Mouse (Mus musculus): ENCODE results near the gene Tssc4. TPM values are rescaled to one million over a fixed set of nuclear protein-coding genes. Genes with fewer than 3 reads are reported as not detected.

Gene Tssc4
- polyA plus RNA-seq, 1 experiment, result 48.2 TPM

GRCm38 (mm10) chr7:143100759-143101158 lies 31.7 kb downstream of the Tssc4 start:
- no peak overlapping the region for H3K27ac ChIP-seq (ENCODE audit: control insufficient read depth, insufficient read depth, low read depth, low read length, poor library complexity)
- 4% methylated on average over 4 of the region's 4 CpGs for WGBS
- TF ChIP-seq POLR2A (IDR thresholded peaks at IDR 0.05; ENCODE audit: borderline replicate concordance, control insufficient read depth, low read depth, low read length), result no peak
- no peak overlapping the region for H3K4me3 ChIP-seq (replicated peaks; ENCODE audit: control insufficient read depth, low read depth, low read length)
- no peaks in the 10 kb centered on the region for H3K4me1 ChIP-seq (ENCODE audit: control insufficient read depth, insufficient read depth, low read length)

- H3K4me1 ChIP-seq (ENCODE audit: control insufficient read depth, insufficient read depth, low read length), result no peaks in the 10 kb centered on the region
- no peak overlapping the region for H3K27ac ChIP-seq (ENCODE audit: control insufficient read depth, insufficient read depth, low read depth, low read length, poor library complexity)
- TF ChIP-seq POLR2A (IDR thresholded peaks at IDR 0.05; ENCODE audit: borderline replicate concordance, control insufficient read depth, low read depth, low read length) (no peak), CTCF (IDR thresholded peaks at IDR 0.05; ENCODE audit: control insufficient read depth, insufficient read depth, low read length) (no peak)
- WGBS, result 56% methylated on average over 11 of the region's 11 CpGs
- H3K4me3 ChIP-seq (replicated peaks; ENCODE audit: control insufficient read depth, low read depth, low read length), result no peak overlapping the region
Measured at GRCm38 (mm10) chr7:143105258-143105897, 36.3 kb downstream of the Tssc4 start.

- Histone ChIP-seq H3K4me3 (replicated peaks; ENCODE audit: control insufficient read depth, low read depth, low read length) (no peak within 1 kb of the TSS), H3K4me1 (ENCODE audit: control insufficient read depth, insufficient read depth, low read length) (no peaks in the 10 kb centered on the region), H3K27ac (ENCODE audit: control insufficient read depth, insufficient read depth, low read depth, low read length, poor library complexity) (no peak within 1 kb of the TSS)
- WGBS, result 67% methylated on average over 4 of the region's 4 CpGs
- TF ChIP-seq CTCF (IDR thresholded peaks at IDR 0.05; ENCODE audit: control insufficient read depth, insufficient read depth, low read length), result no peak
- no peak for TF ChIP-seq POLR2A (IDR thresholded peaks at IDR 0.05; ENCODE audit: borderline replicate concordance, control insufficient read depth, low read depth, low read length)
Measured at GRCm38 (mm10) chr7:143106062-143106461, 37.0 kb downstream of the Tssc4 start, which contains the start of gene Kcnq1. Kcnq1 (plus strand) TSS chr7:143106362.

GRCm38 (mm10) chr7:143106672-143107465 lies 37.8 kb downstream of the Tssc4 start:
- no peak overlapping the region for H3K4me3 ChIP-seq (replicated peaks; ENCODE audit: control insufficient read depth, low read depth, low read length)
- WGBS, result 6% methylated on average over 57 of the region's 57 CpGs
- TF ChIP-seq POLR2A (IDR thresholded peaks at IDR 0.05; ENCODE audit: borderline replicate concordance, control insufficient read depth, low read depth, low read length), result no peak
- no peak for TF ChIP-seq CTCF (IDR thresholded peaks at IDR 0.05; ENCODE audit: control insufficient read depth, insufficient read depth, low read length)

GRCm38 (mm10) chr7:143108200-143108599 lies 39.2 kb downstream of the Tssc4 start:
- TF ChIP-seq CTCF (IDR thresholded peaks at IDR 0.05; ENCODE audit: control insufficient read depth, insufficient read depth, low read length) (no peak), POLR2A (IDR thresholded peaks at IDR 0.05; ENCODE audit: borderline replicate concordance, control insufficient read depth, low read depth, low read length) (no peak)
- Histone ChIP-seq H3K27ac (ENCODE audit: control insufficient read depth, insufficient read depth, low read depth, low read length, poor library complexity) (no peak overlapping the region), H3K4me3 (replicated peaks; ENCODE audit: control insufficient read depth, low read depth, low read length) (no peak overlapping the region), H3K4me1 (ENCODE audit: control insufficient read depth, insufficient read depth, low read length) (no peaks in the 10 kb centered on the region)
- WGBS, result 34% methylated on average over 5 of the region's 5 CpGs

More at GRCm38 (mm10) chr7:143106672-143107465, 37.8 kb downstream of the Tssc4 start:
- Histone ChIP-seq H3K4me1 (ENCODE audit: control insufficient read depth, insufficient read depth, low read length) (no peaks in the 10 kb centered on the region), H3K27ac (ENCODE audit: control insufficient read depth, insufficient read depth, low read depth, low read length, poor library complexity) (no peak overlapping the region)

GRCm38 (mm10) chr7:143108996-143109660 lies 40.1 kb downstream of the Tssc4 start:
- TF ChIP-seq POLR2A (IDR thresholded peaks at IDR 0.05; ENCODE audit: borderline replicate concordance, control insufficient read depth, low read depth, low read length) (no peak), CTCF (IDR thresholded peaks at IDR 0.05; ENCODE audit: control insufficient read depth, insufficient read depth, low read length) (no peak)
- H3K27ac ChIP-seq (ENCODE audit: control insufficient read depth, insufficient read depth, low read depth, low read length, poor library complexity), result no peak overlapping the region
- no peaks in the 10 kb centered on the region for H3K4me1 ChIP-seq (ENCODE audit: control insufficient read depth, insufficient read depth, low read length)
- 9% methylated on average over 3 of the region's 3 CpGs for WGBS
- no peak overlapping the region for H3K4me3 ChIP-seq (replicated peaks; ENCODE audit: control insufficient read depth, low read depth, low read length)

GRCm38 (mm10) chr7:143109696-143110095 lies 40.6 kb downstream of the Tssc4 start:
- WGBS, result 53% methylated on average over 3 of the region's 3 CpGs
- no peaks in the 10 kb centered on the region for H3K4me1 ChIP-seq (ENCODE audit: control insufficient read depth, insufficient read depth, low read length)
- no peak overlapping the region for H3K27ac ChIP-seq (ENCODE audit: control insufficient read depth, insufficient read depth, low read depth, low read length, poor library complexity)
- no peak for TF ChIP-seq POLR2A (IDR thresholded peaks at IDR 0.05; ENCODE audit: borderline replicate concordance, control insufficient read depth, low read depth, low read length)
- no peak for TF ChIP-seq CTCF (IDR thresholded peaks at IDR 0.05; ENCODE audit: control insufficient read depth, insufficient read depth, low read length)
- no peak overlapping the region for H3K4me3 ChIP-seq (replicated peaks; ENCODE audit: control insufficient read depth, low read depth, low read length)

- WGBS, result 71% methylated on average over 1 of the region's 1 CpGs
- TF ChIP-seq POLR2A (IDR thresholded peaks at IDR 0.05; ENCODE audit: borderline replicate concordance, control insufficient read depth, low read depth, low read length) (no peak), CTCF (IDR thresholded peaks at IDR 0.05; ENCODE audit: control insufficient read depth, insufficient read depth, low read length) (no peak)
Measured at GRCm38 (mm10) chr7:143110803-143111202, 41.8 kb downstream of the Tssc4 start.

More at GRCm38 (mm10) chr7:143110803-143111202, 41.8 kb downstream of the Tssc4 start:
- Histone ChIP-seq H3K4me3 (replicated peaks; ENCODE audit: control insufficient read depth, low read depth, low read length) (no peak overlapping the region), H3K4me1 (ENCODE audit: control insufficient read depth, insufficient read depth, low read length) (no peaks in the 10 kb centered on the region), H3K27ac (ENCODE audit: control insufficient read depth, insufficient read depth, low read depth, low read length, poor library complexity) (no peak overlapping the region)
